Mouse (Mus musculus) limb, embryonic 12.5 days (tissue): ENCODE measurements at regions not wholly inside any gene's neighbourhood (a gene's known extent, or its start where the extent isn't known, plus 50 kb on each side); places are given as distances from the start of the nearest gene placed in this dataset.

ENCODE experiments used
- ATAC-seq: fragments of 200-750 bp; cut with Nextera tagmentation; 2 replicates; pipeline ENCODE4 v1.8.0; 2017; ENCODE audit warnings: low read depth, moderate TSS enrichment; ENCODE audit not compliant: insufficient number of reproducible peaks, insufficient read depth, low FRiP score, low TSS enrichment
- H3K27ac ChIP-seq: fragments of 300-500 bp; sonication (generic); 2 replicates; pipeline ENCODE4 v1.5.1; 2016; ENCODE audit warnings: mild to moderate bottlenecking, moderate library complexity
- H3K27me3 ChIP-seq: fragments of 300-500 bp; sonication (generic); 2 replicates; pipeline ENCODE4 v1.6.1; 2016; ENCODE audit warnings: mild to moderate bottlenecking, moderate library complexity
- H3K36me3 ChIP-seq: fragments of 300-500 bp; sonication (generic); 2 replicates; pipeline ENCODE4 v1.6.1; 2016; ENCODE audit warnings: mild to moderate bottlenecking, moderate library complexity
- H3K4me1 ChIP-seq: fragments of 300-500 bp; sonication (generic); replicated peaks from 2 replicates; pipeline ENCODE4 v1.6.1; 2016
- H3K4me2 ChIP-seq: fragments of 300-500 bp; sonication (generic); 2 replicates; pipeline ENCODE4 v1.6.1; 2016; ENCODE audit warnings: mild to moderate bottlenecking, moderate library complexity
- H3K4me3 ChIP-seq: fragments of 300-500 bp; sonication (generic); replicated peaks from 2 replicates; pipeline ENCODE4 v1.5.1; 2016; ENCODE audit warnings: mild to moderate bottlenecking
- H3K9ac ChIP-seq: fragments of 300-500 bp; sonication (generic); replicated peaks from 2 replicates; pipeline ENCODE4 v1.6.1; 2016; ENCODE audit warnings: mild to moderate bottlenecking, moderate library complexity
- H3K9me3 ChIP-seq: fragments of 300-500 bp; sonication (generic); 2 replicates; pipeline ENCODE4 v1.6.1; 2016; ENCODE audit warnings: mild to moderate bottlenecking, moderate library complexity
- WGBS: fragments of 180-500 bp; shearing (Covaris S2); methylation state at CpG from one replicate; pipeline ENCODE4 v1.1.7; 2016; 5-methylcytosine and 5-hydroxymethylcytosine counted together

DNA sequence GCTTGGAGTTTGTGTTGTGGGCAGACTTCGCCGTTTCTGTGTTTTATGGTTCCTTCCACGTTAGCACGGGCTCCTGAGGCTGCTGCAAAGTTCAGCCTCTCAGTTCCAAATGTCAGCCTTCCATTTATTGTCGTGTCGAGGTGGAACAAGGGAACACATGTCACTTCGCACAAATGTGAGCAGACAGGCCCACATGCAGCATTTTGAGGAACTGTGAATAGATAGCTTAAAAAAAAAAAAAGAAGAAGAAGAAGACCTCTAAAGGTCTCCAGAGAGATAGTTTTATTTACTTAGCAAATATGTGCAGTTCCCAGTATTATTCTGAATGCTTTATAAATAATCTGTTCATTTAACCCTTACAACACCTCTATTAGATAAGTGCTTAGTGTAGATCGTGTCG, 66.4 kb upstream of the Zc3h12c start:
- no peak overlapping the region for H3K4me3 ChIP-seq
- H3K9me3 ChIP-seq: no peaks in the 10 kb centered on the region
- H3K27me3 ChIP-seq: no peaks in the 10 kb centered on the region
- H3K4me2 ChIP-seq: no peak overlapping the region
- 65% methylated on average over 9 of the region's 9 CpGs for WGBS
- no peaks in the 10 kb centered on the region for H3K36me3 ChIP-seq
- no peak overlapping the region for H3K9ac ChIP-seq
- H3K27ac ChIP-seq: no peak overlapping the region
- H3K4me1 ChIP-seq: 0 out of 2 replicates have a peak, but pooled peaks cover 4% of the 10 kb centered on the region
- no peak for ATAC-seq

DNA sequence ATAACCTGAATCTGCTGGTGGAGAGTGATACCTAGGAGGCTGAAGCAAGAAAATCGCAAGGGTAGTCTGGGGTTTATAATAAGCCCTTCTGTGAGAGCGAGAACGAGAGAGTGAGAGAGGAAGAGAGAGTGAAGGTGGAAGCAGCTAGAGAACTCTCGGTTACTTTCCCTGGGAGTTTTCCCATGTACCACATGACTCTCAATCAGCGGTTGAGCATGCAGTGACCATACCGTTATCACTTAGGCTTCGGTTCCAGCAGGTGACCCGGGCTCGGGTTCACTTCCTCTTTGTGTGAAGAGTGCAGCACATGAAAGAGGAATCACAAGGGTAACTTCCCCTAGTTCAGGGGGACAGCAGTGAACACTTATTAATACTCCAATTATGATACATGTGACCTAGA, 61.2 kb upstream of the Zc3h12c start:
- ATAC-seq: no peak
- no peaks in the 10 kb centered on the region for H3K4me1 ChIP-seq
- no peaks in the 10 kb centered on the region for H3K27me3 ChIP-seq
- 90% methylated on average over 9 of the region's 9 CpGs for WGBS
- H3K4me3 ChIP-seq: no peak overlapping the region
- no peaks in the 10 kb centered on the region for H3K9me3 ChIP-seq
- no peaks in the 10 kb centered on the region for H3K36me3 ChIP-seq
- no peak overlapping the region for H3K4me2 ChIP-seq
- H3K9ac ChIP-seq: no peak overlapping the region
- no peak overlapping the region for H3K27ac ChIP-seq

DNA sequence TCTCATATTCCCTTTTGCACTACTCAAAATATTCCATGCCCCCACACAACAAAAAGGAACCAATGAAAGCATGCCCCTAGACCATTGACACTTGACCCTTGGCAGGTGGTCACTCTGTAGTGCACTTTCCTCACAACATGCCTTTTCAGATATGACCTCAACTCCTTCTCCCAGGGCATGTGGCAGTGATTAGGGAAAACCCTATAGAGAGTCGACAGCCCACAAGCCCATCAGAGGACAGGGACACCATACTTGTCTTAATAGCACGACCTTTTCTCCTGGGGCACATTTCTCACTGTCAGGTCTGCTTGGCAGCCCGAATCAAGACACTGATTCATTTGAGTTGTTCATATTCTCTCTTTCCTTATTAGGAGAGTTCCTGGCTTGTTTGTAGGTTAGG, 57.3 kb upstream of the Zc3h12c start:
- WGBS: 36% methylated on average over 3 of the region's 3 CpGs
- H3K9me3 ChIP-seq: no peaks in the 10 kb centered on the region

DNA sequence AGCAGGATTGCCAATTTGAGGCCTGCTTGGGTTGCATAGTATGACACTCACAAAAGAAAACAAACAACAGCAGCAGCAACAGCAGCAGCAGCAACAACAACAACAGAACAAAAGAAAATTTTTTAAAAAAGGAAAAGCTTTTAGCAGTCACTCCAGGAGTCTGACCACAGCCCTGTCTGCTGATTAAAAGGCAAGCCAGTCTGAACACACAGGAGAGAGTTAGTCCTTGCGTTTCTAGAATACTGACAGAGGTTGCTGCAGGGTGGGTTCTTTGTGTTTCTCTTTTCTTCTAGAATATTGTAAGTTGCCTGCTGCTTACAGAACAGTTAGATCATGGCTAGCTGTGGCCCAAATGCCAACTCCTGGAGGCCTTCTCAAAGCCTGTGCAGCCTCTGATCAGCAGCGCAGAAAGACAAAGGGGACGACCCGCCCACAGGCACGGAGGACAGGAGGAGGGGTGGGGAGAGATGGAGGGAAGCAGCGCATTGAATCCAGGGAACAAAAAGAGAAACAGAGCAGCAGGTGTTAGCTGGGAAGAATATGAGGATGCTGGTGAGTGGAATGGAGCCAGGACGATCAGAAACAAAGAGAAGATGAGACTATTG, 55.2 kb upstream of the Zc3h12c start:
- H3K4me3 ChIP-seq: no peak overlapping the region
- no peak overlapping the region for H3K4me2 ChIP-seq
- H3K4me1 ChIP-seq: no peaks in the 10 kb centered on the region
- H3K9me3 ChIP-seq: no peaks in the 10 kb centered on the region
- no peaks in the 10 kb centered on the region for H3K27me3 ChIP-seq
- no peak overlapping the region for H3K27ac ChIP-seq
- WGBS: 54% methylated on average over 7 of the region's 7 CpGs
- no peaks in the 10 kb centered on the region for H3K36me3 ChIP-seq
- ATAC-seq: no peak
- H3K9ac ChIP-seq: no peak overlapping the region

More for the DNA sequence above, 57.3 kb upstream of the Zc3h12c start:
- Histone ChIP-seq H3K4me2 (no peak overlapping the region), H3K27me3 (no peaks in the 10 kb centered on the region), H3K9ac (no peak overlapping the region), H3K27ac (no peak overlapping the region), H3K36me3 (no peaks in the 10 kb centered on the region), H3K4me1 (no peaks in the 10 kb centered on the region), H3K4me3 (no peak overlapping the region)
- ATAC-seq: no peak
